Mouse (Mus musculus) brain, embryonic 14.5 days (tissue): ENCODE measurements around the gene Dock9.

Experiments used
- CTCF ChIP-seq: fragments of 200-500 bp; IDR thresholded peaks from 2 replicates; pipeline ENCODE4 v1.5.1; 2012; ENCODE audit warnings: inconsistent platforms, mild to moderate bottlenecking, moderate library complexity, borderline replicate concordance; ENCODE audit not compliant: insufficient read depth, insufficient read length; ENCODE audit errors: extremely low read depth
- POLR2A ChIP-seq: fragments of 200-500 bp; IDR thresholded peaks from 2 replicates; pipeline ENCODE4 v1.6.1; 2012; ENCODE audit warnings: mild to moderate bottlenecking, inconsistent platforms, borderline replicate concordance; ENCODE audit not compliant: poor library complexity, insufficient read depth, insufficient read length, severe bottlenecking; ENCODE audit errors: extremely low read depth

DNA sequence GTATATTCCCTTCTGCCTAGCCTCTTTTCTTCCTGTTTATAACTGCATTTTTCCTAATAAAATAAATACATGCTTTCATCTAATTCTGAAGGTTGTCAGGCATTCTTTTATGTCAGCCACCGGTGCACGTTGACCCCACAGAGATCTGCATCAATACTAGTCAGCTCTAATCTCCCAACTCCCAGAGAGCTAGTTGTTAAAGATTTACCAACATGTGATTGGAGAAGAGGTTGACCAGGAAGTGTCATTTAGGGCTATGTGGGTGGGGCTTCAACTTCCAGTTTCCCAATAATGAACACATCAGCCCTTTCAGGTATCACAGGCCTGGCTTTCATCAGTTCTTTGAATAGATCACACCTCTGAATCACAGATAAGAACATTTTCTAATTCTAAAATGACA lies 288.7 kb downstream of the Dock9 start:
- TF ChIP-seq CTCF (no peak), POLR2A (no peak)
